Mouse (Mus musculus) c-Kit-positive CD71-positive TER-119-positive erythroid progenitor cells, embryonic 14.5 days (primary cell): ENCODE measurements at regions not wholly inside any gene's neighbourhood (a gene's known extent, or its start where the extent isn't known, plus 50 kb on each side); places are given as distances from the start of the nearest gene placed in this dataset.

Source experiments
- DNase-seq: peaks from one replicate; pipeline ENCODE4 v3.0.0-alpha.2; 2013; ENCODE audit warnings: low spot score

- peak; percentile 64 for DNase-seq
Observed at GRCm38 (mm10) chr3:115596523-115596922, 118.3 kb downstream of the S1pr1 start.

DNA sequence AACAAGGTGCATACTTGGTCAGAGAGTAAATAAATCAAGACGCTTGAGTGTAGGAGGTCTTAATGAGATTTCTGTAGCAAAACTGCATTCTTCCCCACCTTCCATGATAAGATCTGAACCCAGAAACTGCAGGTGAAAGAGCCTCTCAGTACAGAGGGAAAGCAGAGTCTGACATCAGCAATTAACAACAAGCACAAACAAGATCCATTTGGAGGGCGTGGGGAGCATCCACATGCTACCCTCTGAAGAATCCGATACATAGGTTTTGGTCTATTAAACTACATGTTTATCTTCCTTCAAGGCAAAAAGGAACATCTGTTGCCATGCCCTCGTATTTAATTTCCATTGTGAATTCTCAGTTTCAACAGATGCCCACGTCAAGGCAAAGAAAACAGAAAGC is 124.2 kb downstream of the S1pr1 start:
- DNase-seq: no peak

GRCm38 (mm10) chr3:115588585-115588984 is 126.3 kb downstream of the S1pr1 start:
- no peak for DNase-seq

- DNase-seq: no peak
Observed at GRCm38 (mm10) chr3:115580131-115580932, 134.5 kb downstream of the S1pr1 start.

GRCm38 (mm10) chr3:115575371-115575770 is 139.5 kb downstream of the S1pr1 start:
- DNase-seq: no peak

DNA sequence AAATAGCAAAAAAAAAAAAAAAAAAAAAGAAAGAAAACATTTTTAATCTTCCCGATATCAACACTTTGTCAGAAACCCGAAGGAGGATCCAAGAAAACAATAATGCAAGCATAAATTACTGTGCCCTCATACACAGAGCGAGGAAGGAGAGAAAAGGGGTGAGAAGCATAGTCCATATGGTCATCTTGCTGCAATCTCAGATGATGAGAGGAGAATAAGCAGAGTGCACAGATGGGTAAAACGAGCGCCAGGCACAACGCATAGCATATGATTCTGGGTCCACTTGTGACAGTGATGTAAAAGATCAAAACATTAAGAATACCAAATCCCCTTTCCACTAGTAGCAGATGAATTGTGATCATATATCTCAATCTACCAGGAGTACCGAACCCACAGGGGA is 152.1 kb downstream of the S1pr1 start:
- no peak for DNase-seq

- no peak for DNase-seq
Observed at GRCm38 (mm10) chr3:115554809-115555708, 159.8 kb downstream of the S1pr1 start.

DNA sequence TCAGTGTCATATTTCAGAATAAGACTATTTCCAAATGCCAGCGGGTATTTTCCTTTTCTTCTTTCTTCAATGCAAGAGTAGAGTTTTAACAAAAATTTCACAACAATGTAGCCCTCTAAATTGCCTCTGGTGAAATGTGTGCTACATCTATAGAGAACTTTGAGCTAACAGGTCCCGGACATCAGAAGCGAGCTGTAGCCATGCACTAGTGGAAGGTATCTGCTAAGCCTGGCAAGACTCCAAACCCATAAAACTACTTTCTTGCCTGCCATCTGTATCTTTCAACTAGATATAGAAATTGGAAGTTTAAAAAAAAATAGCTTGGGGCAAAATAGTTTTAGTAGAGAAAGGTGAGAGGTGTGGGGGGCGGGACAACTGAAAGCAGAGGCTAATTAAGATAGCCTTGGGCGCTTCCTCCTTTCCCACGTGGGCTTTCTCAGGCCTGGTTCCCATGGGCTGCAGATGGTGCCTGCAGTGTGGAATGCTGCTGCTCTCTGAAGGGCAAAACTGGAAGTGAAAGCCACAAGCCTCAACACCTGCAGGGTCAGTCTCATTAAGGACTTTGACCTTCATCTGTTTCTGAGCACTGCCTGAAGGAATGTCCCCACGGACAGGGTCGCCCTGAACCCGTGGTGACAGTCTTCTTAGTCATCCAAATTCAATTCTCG is 160.9 kb downstream of the S1pr1 start:
- DNase-seq: no peak

DNA sequence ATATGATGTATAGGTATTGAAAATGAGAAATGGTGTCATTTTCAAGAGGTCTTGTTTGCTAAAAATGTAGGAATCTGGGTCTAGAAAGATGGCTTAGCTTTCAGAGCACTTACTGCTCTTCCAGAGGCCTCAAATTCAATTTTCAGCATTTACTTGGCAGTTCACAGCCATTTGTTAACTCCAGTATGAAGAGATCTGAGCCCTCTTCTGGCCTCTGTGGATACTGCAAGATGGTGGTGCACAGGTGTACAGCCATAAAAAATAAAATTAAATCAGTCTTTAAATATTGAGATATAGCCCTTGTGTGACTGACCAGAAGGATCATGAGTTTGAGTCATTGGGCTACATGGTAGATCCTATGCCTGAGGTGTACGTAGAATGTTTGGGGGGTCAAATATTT is 173.1 kb downstream of the S1pr1 start:
- DNase-seq: no peak

- no peak for DNase-seq
Observed at GRCm38 (mm10) chr3:115538355-115538754, 176.5 kb downstream of the S1pr1 start.

- no peak for DNase-seq
Observed at GRCm38 (mm10) chr3:115532141-115532735, 182.6 kb downstream of the S1pr1 start.

DNA sequence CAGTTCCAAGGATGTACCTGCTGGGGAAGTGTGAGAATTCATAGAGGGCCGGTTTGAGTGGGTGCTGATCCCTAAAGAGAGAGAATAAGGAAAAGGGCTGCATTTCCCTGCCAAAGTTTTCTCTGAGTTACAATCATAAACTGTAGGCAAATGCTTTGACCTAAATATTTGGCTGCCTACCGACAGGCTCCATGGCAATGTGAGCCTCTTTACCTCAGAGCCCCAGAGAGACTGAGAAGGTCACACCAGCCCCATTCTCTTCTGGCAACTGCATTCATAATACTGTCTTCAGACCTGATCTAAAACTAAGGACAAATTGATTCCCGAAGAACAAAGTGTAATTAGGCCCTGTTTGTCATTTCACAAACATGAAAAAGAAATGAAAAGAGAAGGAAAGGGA is 184.4 kb downstream of the S1pr1 start:
- no peak for DNase-seq

DNA sequence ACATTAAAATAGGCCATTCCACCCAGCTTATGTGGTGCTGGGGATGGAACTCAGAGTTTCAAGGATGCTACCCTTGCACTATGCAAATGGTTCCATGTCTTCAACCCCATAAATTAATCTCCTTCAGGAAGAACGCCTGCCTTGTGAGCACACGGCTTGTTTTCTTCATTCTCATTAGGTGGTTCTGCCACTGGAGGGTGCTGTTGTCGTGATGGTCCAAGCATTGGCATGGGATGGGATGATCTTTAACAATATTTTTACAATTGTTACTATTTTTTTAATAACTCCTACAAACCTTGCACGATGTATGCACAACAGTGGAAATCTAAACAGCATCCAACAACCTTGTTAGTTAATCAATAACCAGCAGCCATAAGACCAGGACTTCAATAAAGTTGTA is 185.0 kb downstream of the S1pr1 start:
- no peak for DNase-seq

DNA sequence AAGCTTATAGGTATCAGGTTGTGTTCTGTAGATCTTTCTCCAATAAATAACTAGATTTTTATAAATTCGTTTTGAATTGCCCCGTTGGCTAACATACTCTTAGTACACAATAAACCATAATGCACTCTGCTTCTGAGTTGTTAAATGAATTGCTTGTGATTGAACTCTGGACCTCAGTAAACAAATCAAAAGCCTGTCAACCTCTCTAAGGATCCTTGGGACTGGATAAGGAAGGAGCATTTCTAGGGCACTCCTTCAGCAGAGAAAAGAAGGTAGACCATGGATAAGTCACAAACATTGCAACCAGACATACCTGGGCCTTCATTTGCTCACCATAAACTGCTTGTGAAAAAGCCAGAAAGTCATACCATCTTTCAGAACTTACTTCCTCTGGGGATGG is 191.4 kb downstream of the S1pr1 start:
- DNase-seq: no peak

DNA sequence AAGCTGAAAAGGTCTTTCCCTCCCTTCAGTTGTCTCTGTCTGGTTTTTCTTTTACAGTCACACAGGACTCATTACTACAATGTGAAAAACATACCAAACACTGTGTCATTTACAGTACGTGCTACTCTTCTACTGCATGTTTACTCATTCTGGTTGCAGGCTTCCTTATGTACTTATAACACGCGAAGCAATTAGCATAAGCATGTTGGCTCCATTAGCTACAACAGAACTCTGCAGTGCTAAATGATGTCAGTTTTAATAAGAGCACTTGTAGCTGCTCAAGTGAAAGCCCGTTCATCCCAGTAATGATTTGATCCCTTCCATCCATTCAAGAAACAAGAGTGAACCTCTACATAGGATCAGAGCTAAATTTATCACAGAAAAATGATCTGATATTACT is 199.2 kb downstream of the S1pr1 start:
- DNase-seq: no peak

DNA sequence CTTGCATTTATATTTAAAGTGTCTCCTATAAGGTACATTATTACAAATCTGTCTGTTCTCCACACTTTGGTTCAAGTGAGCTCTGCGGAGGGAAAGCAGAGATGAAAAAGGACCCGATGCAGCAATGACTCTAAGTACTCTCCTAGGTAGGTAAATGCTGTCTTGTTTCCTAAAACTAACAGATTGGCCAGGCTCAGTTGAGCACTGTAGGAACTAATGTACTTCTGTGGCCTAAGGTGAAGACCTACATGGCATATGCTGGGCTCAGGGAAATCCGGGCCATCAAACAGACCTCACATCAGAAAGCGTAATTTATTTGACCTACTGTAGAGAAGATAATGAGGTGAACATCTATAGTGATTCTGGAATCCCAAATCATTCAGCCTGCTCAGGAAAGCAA is 205.2 kb downstream of the S1pr1 start:
- DNase-seq: no peak

DNA sequence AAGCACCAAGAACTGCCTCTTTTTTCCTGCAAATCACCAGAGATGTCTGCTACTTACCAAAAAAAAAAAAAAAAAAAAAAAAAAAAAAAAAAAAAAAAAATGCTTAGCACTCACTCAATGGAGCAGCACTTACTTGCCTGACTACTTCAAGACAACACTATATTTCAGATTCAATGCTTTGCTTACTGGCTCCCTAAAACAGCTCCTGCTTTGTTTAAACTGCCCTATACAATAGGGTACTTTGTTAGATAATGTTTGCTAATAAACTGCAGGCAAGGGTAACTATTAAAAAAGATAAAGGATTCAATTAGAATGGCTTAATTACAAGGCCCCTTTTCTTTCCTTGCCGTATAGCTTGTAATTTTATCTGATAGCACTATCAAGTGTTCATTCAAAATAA is 217.5 kb downstream of the S1pr1 start:
- no peak for DNase-seq

GRCm38 (mm10) chr3:115496110-115496509 is 218.8 kb downstream of the S1pr1 start:
- no peak for DNase-seq

DNA sequence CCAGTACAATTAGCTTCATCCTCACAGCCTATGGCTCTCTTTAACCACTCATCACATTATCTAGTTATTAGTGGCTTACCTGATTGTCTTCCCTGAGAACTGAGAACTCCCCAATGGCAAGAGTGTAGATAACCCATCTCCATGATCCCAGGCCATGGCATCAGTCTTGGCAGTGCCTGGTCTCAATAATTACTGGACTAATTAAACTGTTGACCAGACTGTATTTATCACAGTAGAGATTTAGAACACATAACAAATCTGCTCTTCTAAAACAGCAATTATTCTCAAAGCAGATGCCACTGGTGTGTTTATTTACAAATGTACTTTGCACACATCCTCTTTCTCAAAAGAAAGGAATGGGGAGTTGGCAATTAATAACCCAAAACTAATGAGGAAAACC is 219.2 kb downstream of the S1pr1 start:
- no peak for DNase-seq

GRCm38 (mm10) chr3:115468980-115469379 is 245.9 kb downstream of the S1pr1 start:
- no peak for DNase-seq

GRCm38 (mm10) chr3:115467850-115468249 is 247.0 kb downstream of the S1pr1 start:
- DNase-seq: no peak

DNA sequence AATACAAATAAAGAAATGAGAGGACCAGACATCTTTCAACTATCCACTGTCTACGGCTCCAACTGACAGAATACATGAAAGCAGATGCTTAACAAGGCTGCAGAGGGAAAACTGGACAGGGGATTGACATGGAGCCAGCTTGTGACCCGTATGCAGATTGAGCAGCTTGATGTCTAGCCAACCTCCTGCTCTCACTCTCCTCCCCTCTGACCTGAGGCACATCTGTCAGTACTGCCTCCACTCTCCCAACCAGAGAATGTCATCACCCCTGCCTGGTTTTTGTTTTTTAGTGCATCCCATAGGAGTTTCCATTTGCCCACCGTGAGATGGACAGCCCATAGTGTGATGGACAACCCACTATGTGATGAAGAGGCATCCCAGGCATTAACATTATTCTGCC is 252.2 kb downstream of the S1pr1 start:
- no peak for DNase-seq
